Mouse (Mus musculus): ENCODE data around the gene Gpr156.

Gpr156 gene

GRCm38 (mm10) chr16:37916138-37916817 lies at the start of gene Gpr156:
TSS of gene Gpr156 (plus strand) at chr16:37916496.
- DNase-seq (ENCODE audit: low read depth, low spot score): no peak

GRCm38 (mm10) chr16:37867791-37868505 lies 48.3 kb upstream of the Gpr156 start, which contains the start of gene Lrrc58:
TSS of gene Lrrc58 (plus strand) at chr16:37868389.
- DNase-seq (ENCODE audit: low read depth, low spot score): peak; percentile 63

- DNase-seq (ENCODE audit: low read depth, low spot score): peak; percentile 69
Measured at GRCm38 (mm10) chr16:37868506-37869469, 47.5 kb upstream of the Gpr156 start.

- DNase-seq (ENCODE audit: low read depth, low spot score): peak; percentile 71
Measured at GRCm38 (mm10) chr16:37869470-37870231, 46.6 kb upstream of the Gpr156 start.

GRCm38 (mm10) chr16:37871112-37871715 lies 45.1 kb upstream of the Gpr156 start:
- no peak for DNase-seq (ENCODE audit: low read depth, low spot score)

- DNase-seq (ENCODE audit: low read depth, low spot score): no peak
Measured at GRCm38 (mm10) chr16:37874501-37875235, 41.6 kb upstream of the Gpr156 start.

GRCm38 (mm10) chr16:37877406-37877805 lies 38.9 kb upstream of the Gpr156 start:
- peak; percentile 51 for DNase-seq (ENCODE audit: low read depth, low spot score)

GRCm38 (mm10) chr16:37878951-37879505 lies 37.3 kb upstream of the Gpr156 start:
- no peak for DNase-seq (ENCODE audit: low read depth, low spot score)

GRCm38 (mm10) chr16:37879750-37880419 lies 36.4 kb upstream of the Gpr156 start:
- DNase-seq (ENCODE audit: low read depth, low spot score): no peak

GRCm38 (mm10) chr16:37881168-37881567 lies 35.1 kb upstream of the Gpr156 start:
- no peak for DNase-seq (ENCODE audit: low read depth, low spot score)

- no peak for DNase-seq (ENCODE audit: low read depth, low spot score)
Measured at GRCm38 (mm10) chr16:37888986-37889385, 27.3 kb upstream of the Gpr156 start.

GRCm38 (mm10) chr16:37892667-37893066 lies 23.6 kb upstream of the Gpr156 start:
- DNase-seq (ENCODE audit: low read depth, low spot score): no peak

GRCm38 (mm10) chr16:37893381-37893780 lies 22.9 kb upstream of the Gpr156 start:
- DNase-seq (ENCODE audit: low read depth, low spot score): peak; percentile 64

- no peak for DNase-seq (ENCODE audit: low read depth, low spot score)
Measured at GRCm38 (mm10) chr16:37893942-37894341, 22.4 kb upstream of the Gpr156 start.

- no peak for DNase-seq (ENCODE audit: low read depth, low spot score)
Measured at GRCm38 (mm10) chr16:37898790-37899189, 17.5 kb upstream of the Gpr156 start.

GRCm38 (mm10) chr16:37899357-37899756 lies 16.9 kb upstream of the Gpr156 start:
- DNase-seq (ENCODE audit: low read depth, low spot score): no peak

GRCm38 (mm10) chr16:37901318-37901717 lies 15.0 kb upstream of the Gpr156 start:
- DNase-seq (ENCODE audit: low read depth, low spot score): no peak

GRCm38 (mm10) chr16:37906456-37906855 lies 9.8 kb upstream of the Gpr156 start:
- DNase-seq (ENCODE audit: low read depth, low spot score): no peak

GRCm38 (mm10) chr16:37911086-37911485 lies 5.2 kb upstream of the Gpr156 start:
- DNase-seq (ENCODE audit: low read depth, low spot score): no peak
